Mouse (Mus musculus) myocyte (in vitro differentiated cells): ENCODE measurements around the gene Stx4a. TPM values are rescaled to one million over a fixed set of nuclear protein-coding genes. Genes with fewer than 3 reads are reported as not detected.

Experiments used
- H3K27me3 ChIP-seq: one replicate; pipeline ENCODE4 v1.6.1; 2011; ENCODE audit not compliant: control insufficient read depth, insufficient read depth, insufficient read length
- H3K36me3 ChIP-seq: one replicate; pipeline ENCODE4 v1.6.1; 2011; ENCODE audit not compliant: control insufficient read depth, insufficient read depth
- H3K4me2 ChIP-seq: one replicate; pipeline ENCODE4 v1.6.1; 2011; ENCODE audit warnings: low read depth, control low read depth
- H3K4me3 ChIP-seq: one replicate; pipeline ENCODE4 v1.5.1; 2011; ENCODE audit warnings: mild to moderate bottlenecking, control low read depth, moderate library complexity
- H3K79me2 ChIP-seq: one replicate; pipeline ENCODE4 v1.6.1; 2011; ENCODE audit not compliant: control insufficient read depth, insufficient read depth
- H3ac ChIP-seq: one replicate; pipeline ENCODE4 v1.6.1; 2011; ENCODE audit not compliant: control insufficient read depth, insufficient read length
- CEBPB ChIP-seq: IDR thresholded peaks from 2 replicates; pipeline ENCODE4 v1.6.1; 2011; ENCODE audit warnings: mild to moderate bottlenecking, moderate library complexity; ENCODE audit not compliant: poor library complexity, insufficient read depth, severe bottlenecking
- E2F4 ChIP-seq: IDR thresholded peaks from one replicate; pipeline ENCODE4 v1.6.1; 2011; ENCODE audit warnings: mild to moderate bottlenecking, control low read depth, moderate library complexity; ENCODE audit not compliant: insufficient read depth
- MAX ChIP-seq: IDR thresholded peaks from one replicate; pipeline ENCODE4 v1.6.1; 2011; ENCODE audit warnings: low read depth, mild to moderate bottlenecking, control low read depth
- MYOD1 ChIP-seq, 3 experiments: IDR thresholded peaks; one replicate each; pipeline ENCODE4 v1.6.1; 2011; ENCODE audit warnings: control low read depth in 2 of 3, low read depth in 2 of 3, mild to moderate bottlenecking in 2 of 3, moderate library complexity in 1 of 3; ENCODE audit not compliant: insufficient read length in 2 of 3, control insufficient read depth in 1 of 3
- MYOG ChIP-seq, 3 experiments: IDR thresholded peaks; one replicate each; pipeline ENCODE4 v1.6.1; 2011; ENCODE audit warnings: control low read depth in 2 of 3, low read depth in 2 of 3, mild to moderate bottlenecking in 2 of 3; ENCODE audit not compliant: insufficient read length in 2 of 3, control insufficient read depth in 1 of 3, insufficient read depth in 1 of 3
- POLR2A ChIP-seq: IDR thresholded peaks from one replicate; pipeline ENCODE4 v1.6.1; 2011; ENCODE audit warnings: low read depth, mild to moderate bottlenecking, control low read depth, moderate library complexity; ENCODE audit not compliant: insufficient read length
- POLR2AphosphoS2 ChIP-seq: IDR thresholded peaks from one replicate; pipeline ENCODE4 v1.6.1; 2011; ENCODE audit warnings: low read depth, control low read depth; ENCODE audit not compliant: insufficient read length
- REST ChIP-seq: IDR thresholded peaks from one replicate; pipeline ENCODE4 v1.6.1; 2011; ENCODE audit warnings: mild to moderate bottlenecking, control low read depth, moderate library complexity; ENCODE audit not compliant: insufficient read depth, insufficient read length
- SRF ChIP-seq: IDR thresholded peaks from one replicate; pipeline ENCODE4 v1.6.1; 2011; ENCODE audit warnings: low read depth; ENCODE audit not compliant: control insufficient read depth, insufficient read length
- TCF12 ChIP-seq: IDR thresholded peaks from one replicate; pipeline ENCODE4 v1.6.1; 2011; ENCODE audit warnings: mild to moderate bottlenecking, control low read depth; ENCODE audit not compliant: poor library complexity, insufficient read depth, severe bottlenecking
- TCF3 ChIP-seq: IDR thresholded peaks from one replicate; pipeline ENCODE4 v1.6.1; 2011; ENCODE audit warnings: low read depth, control low read depth; ENCODE audit not compliant: insufficient read length
- USF1 ChIP-seq: IDR thresholded peaks from one replicate; pipeline ENCODE4 v1.6.1; 2011; ENCODE audit warnings: low read depth, mild to moderate bottlenecking, control low read depth, moderate library complexity
- polyA plus RNA-seq: library from polyadenylated mRNA; unstranded; fragments of >200 nt; fragmentation: generic; extraction: Trizol; gene quantifications from one replicate; pipeline ENCODE4 v1.2.1, GENCODE M21; 2012; ENCODE audit warnings: missing spikeins

Gene Stx4a
- polyA plus RNA-seq, 1 experiment = 73.0 TPM

GRCm38 (mm10) chr7:127778350-127778749, 45.7 kb upstream of the Stx4a start:
- Histone ChIP-seq H3K4me3 (peak overlapping the region; percentile 91), H3K4me2 (peak overlapping the region; percentile 95), H3K36me3 (peaks cover 31% of the 10 kb centered on the region), H3K27me3 (no peaks in the 10 kb centered on the region), H3K79me2 (peaks cover 26% of the 10 kb centered on the region), H3ac (peak overlapping the region; percentile 94)
- TF ChIP-seq SRF (no peak), POLR2A (no peak), REST (no peak), CEBPB (no peak), E2F4 (no peak), MYOG (IDR thresholded peaks at IDR 0.05; ENCODE audit: control insufficient read depth in 1 of 3, insufficient read depth in 1 of 3, insufficient read length in 2 of 3, low read depth in 2 of 3) (no peak), USF1 (no peak), TCF12 (no peak), POLR2AphosphoS2 (no peak), MAX (no peak), TCF3 (no peak), MYOD1 (IDR thresholded peaks at IDR 0.05; ENCODE audit: control insufficient read depth in 1 of 3, insufficient read length in 2 of 3, low read depth in 2 of 3) (no peak)

- Histone ChIP-seq H3K4me2 (no peak within 1 kb of the TSS), H3ac (no peak within 1 kb of the TSS), H3K36me3 (peaks cover 70% of the 10 kb centered on the region), H3K4me3 (no peak within 1 kb of the TSS), H3K79me2 (peaks cover 5% of the 10 kb centered on the region), H3K27me3 (no peaks in the 10 kb centered on the region)
- TF ChIP-seq TCF3 (no peak), POLR2A (no peak), MYOD1 (IDR thresholded peaks at IDR 0.05; ENCODE audit: control insufficient read depth in 1 of 3, insufficient read length in 2 of 3, low read depth in 2 of 3) (no peak), USF1 (no peak)
These were observed 38.8 kb upstream of the Stx4a start, which contains the start of gene Gm49388 for GRCm38 (mm10) chr7:127785308-127785707. TSS of gene Gm49388 (plus strand) at chr7:127785608.

- Histone ChIP-seq H3ac (no peak overlapping the region), H3K79me2 (no peaks in the 10 kb centered on the region), H3K4me2 (no peak overlapping the region), H3K4me3 (no peak overlapping the region), H3K27me3 (no peaks in the 10 kb centered on the region), H3K36me3 (peaks cover 29% of the 10 kb centered on the region)
- TF ChIP-seq CEBPB (no peak), POLR2AphosphoS2 (no peak), E2F4 (no peak), MYOG (IDR thresholded peaks at IDR 0.05; ENCODE audit: control insufficient read depth in 1 of 3, insufficient read depth in 1 of 3, insufficient read length in 2 of 3, low read depth in 2 of 3) (no peak), MYOD1 (IDR thresholded peaks at IDR 0.05; ENCODE audit: control insufficient read depth in 1 of 3, insufficient read length in 2 of 3, low read depth in 2 of 3) (no peak), TCF3 (no peak), REST (no peak), SRF (no peak), POLR2A (no peak)
These were observed 26.8 kb upstream of the Stx4a start for GRCm38 (mm10) chr7:127797076-127797845.

GRCm38 (mm10) chr7:127798591-127798990, 25.5 kb upstream of the Stx4a start:
- no peaks in the 10 kb centered on the region for H3K79me2 ChIP-seq
- peaks cover 16% of the 10 kb centered on the region for H3K36me3 ChIP-seq
- H3ac ChIP-seq = no peak overlapping the region
- no peaks in the 10 kb centered on the region for H3K27me3 ChIP-seq
- H3K4me2 ChIP-seq = no peak overlapping the region
- no peak for TF ChIP-seq TCF3
- no peak for TF ChIP-seq MYOG (IDR thresholded peaks at IDR 0.05; ENCODE audit: control insufficient read depth in 1 of 3, insufficient read depth in 1 of 3, insufficient read length in 2 of 3, low read depth in 2 of 3)
- no peak for TF ChIP-seq SRF
- no peak for TF ChIP-seq POLR2A
- no peak for TF ChIP-seq REST
- no peak for TF ChIP-seq TCF12
- TF ChIP-seq MYOD1 (IDR thresholded peaks at IDR 0.05; ENCODE audit: control insufficient read depth in 1 of 3, insufficient read length in 2 of 3, low read depth in 2 of 3) = no peak
- TF ChIP-seq E2F4 = no peak
- no peak for TF ChIP-seq POLR2AphosphoS2
- TF ChIP-seq USF1 = no peak
- TF ChIP-seq CEBPB = no peak
- TF ChIP-seq MAX = no peak
- no peak overlapping the region for H3K4me3 ChIP-seq

GRCm38 (mm10) chr7:127799211-127799610, 24.9 kb upstream of the Stx4a start:
- peaks cover 16% of the 10 kb centered on the region for H3K36me3 ChIP-seq

More at GRCm38 (mm10) chr7:127799211-127799610, 24.9 kb upstream of the Stx4a start:
- TF ChIP-seq MYOG (IDR thresholded peaks at IDR 0.05; ENCODE audit: control insufficient read depth in 1 of 3, insufficient read depth in 1 of 3, insufficient read length in 2 of 3, low read depth in 2 of 3) (no peak), SRF (no peak), TCF3 (no peak), USF1 (no peak), E2F4 (no peak), CEBPB (no peak), TCF12 (no peak), POLR2A (no peak), POLR2AphosphoS2 (no peak), MAX (no peak), REST (no peak), MYOD1 (IDR thresholded peaks at IDR 0.05; ENCODE audit: control insufficient read depth in 1 of 3, insufficient read length in 2 of 3, low read depth in 2 of 3) (no peak)
- no peak overlapping the region for H3ac ChIP-seq
- H3K27me3 ChIP-seq = no peaks in the 10 kb centered on the region
- no peak overlapping the region for H3K4me3 ChIP-seq
- no peaks in the 10 kb centered on the region for H3K79me2 ChIP-seq
- H3K4me2 ChIP-seq = no peak overlapping the region
